ENCODE assay signal across 15 mouse cellular contexts in the genomic region with DNA sequence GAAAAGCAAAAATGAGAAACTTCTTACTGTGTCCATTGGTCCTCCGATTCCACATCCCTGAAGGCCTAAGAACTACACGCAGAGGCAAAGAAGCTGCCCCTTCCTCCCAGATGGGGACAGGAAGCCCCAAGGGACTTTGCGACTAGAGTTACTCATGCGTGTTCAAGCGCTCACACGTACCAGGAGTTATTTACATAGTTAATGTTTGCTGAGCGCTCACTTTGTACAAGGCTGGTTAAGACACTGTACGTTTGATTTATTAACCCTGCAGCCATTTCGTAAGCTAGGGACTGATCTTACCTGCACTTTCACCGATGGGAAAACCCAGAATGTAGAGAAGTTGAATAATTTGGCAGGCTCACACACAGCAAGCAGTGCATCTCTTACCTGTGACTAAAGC.
A peak's percentile ranks its signal among the peaks of the same experiment; 100 is the strongest.
DNase-seq lines count a peak whose midpoint lies in the region; ATAC-seq and TF ChIP-seq lines count a peak whose summit lies in the region.
"Had no signal": no experiment of that assay in that cellular context is flagged by ENCODE, and none has a peak within 500 bp of the region (broad histone marks: within the 10 kb centered on the region; RNA-seq: fewer than 3 reads in every experiment).

No protein-coding gene starts in this region.

- peak; percentile 27 for DNase-seq in retina, embryonic 14.5 days (ENCODE audit: low spot score)
- no peak for DNase-seq in retina, postnatal 1 day
- DNase-seq in kidney, postnatal 36 days, result peak; percentile 45 to 67
- no peak for DNase-seq in stomach, postnatal 0 days (ENCODE audit: low spot score)
- DNase-seq in B cell, adult 2 months, result no peak
- DNase-seq in thymus, postnatal 14 days, result no peak
- DNase-seq: cerebellum, adult 11-12 months; gastrocnemius, adult 2 months; heart, postnatal 4 days; thymus, postnatal 36 days had no signal

- peak; percentile 71 for ATAC-seq in intestine, embryonic 15.5 days
- ATAC-seq in intestine, postnatal 0 days, result no peak
- ATAC-seq in stomach, postnatal 0 days (ENCODE audit: low FRiP score, low TSS enrichment), result peak; percentile 73; the same call in 1 of the 2 replicates
- ATAC-seq: forebrain, embryonic 13.5 days had no signal

- no peaks in the 10 kb centered on the region for H3K9me3 ChIP-seq in intestine, embryonic 15.5 days
- H3K9me3 ChIP-seq in intestine, postnatal 0 days (ENCODE audit: control insufficient read depth), result no peaks in the 10 kb centered on the region
- no peaks in the 10 kb centered on the region for H3K9me3 ChIP-seq in stomach, postnatal 0 days (ENCODE audit: control insufficient read depth, low read length)
- H3K9me3 ChIP-seq: forebrain, embryonic 13.5 days; heart, embryonic 10.5 days had no signal

- no peak overlapping the region for H3K9ac ChIP-seq in intestine, embryonic 15.5 days
- H3K9ac ChIP-seq in intestine, postnatal 0 days (ENCODE audit: low read depth, low read length), result no peak overlapping the region
- no peak overlapping the region for H3K9ac ChIP-seq in stomach, postnatal 0 days (ENCODE audit: low read length)
- H3K9ac ChIP-seq: forebrain, embryonic 13.5 days had no signal

- no peaks in the 10 kb centered on the region for H3K27me3 ChIP-seq in intestine, embryonic 15.5 days (replicated peaks)
- no peaks in the 10 kb centered on the region for H3K27me3 ChIP-seq in intestine, postnatal 0 days (replicated peaks; ENCODE audit: control insufficient read depth, insufficient read depth, low read length)
- no peaks in the 10 kb centered on the region for H3K27me3 ChIP-seq in stomach, postnatal 0 days (ENCODE audit: control insufficient read depth, insufficient read depth, low read length)
- H3K27me3 ChIP-seq: forebrain, embryonic 13.5 days had no signal

- H3K4me3 ChIP-seq in intestine, embryonic 15.5 days (replicated peaks), result no peak overlapping the region
- H3K4me3 ChIP-seq in intestine, postnatal 0 days (ENCODE audit: low read depth, low read length), result no peak overlapping the region
- no peak overlapping the region for H3K4me3 ChIP-seq in stomach, postnatal 0 days (ENCODE audit: low read depth, low read length)
- H3K4me3 ChIP-seq: forebrain, embryonic 13.5 days; gastrocnemius, adult 2 months; heart, embryonic 10.5 days; midbrain, embryonic 10.5 days had no signal

- no peaks in the 10 kb centered on the region for H3K36me3 ChIP-seq in intestine, embryonic 15.5 days
- no peaks in the 10 kb centered on the region for H3K36me3 ChIP-seq in intestine, postnatal 0 days (ENCODE audit: control insufficient read depth, insufficient read depth)
- H3K36me3 ChIP-seq in stomach, postnatal 0 days (ENCODE audit: control insufficient read depth, insufficient read depth, low read length), result no peaks in the 10 kb centered on the region
- H3K36me3 ChIP-seq: heart, embryonic 10.5 days; midbrain, embryonic 10.5 days had no signal

- no peak for TF ChIP-seq EP300 in stomach, postnatal 0 days (optimal IDR thresholded peaks at IDR 0.05)

- H3K4me2 ChIP-seq in intestine, embryonic 15.5 days (replicated peaks), result no peak overlapping the region
- no peak overlapping the region for H3K4me2 ChIP-seq in intestine, postnatal 0 days (replicated peaks; ENCODE audit: low read depth)
- no peak overlapping the region for H3K4me2 ChIP-seq in stomach, postnatal 0 days (replicated peaks; ENCODE audit: low read depth)
- H3K4me2 ChIP-seq: forebrain, embryonic 13.5 days had no signal

- no peak overlapping the region for H3K27ac ChIP-seq in intestine, embryonic 15.5 days
- H3K27ac ChIP-seq in intestine, postnatal 0 days (ENCODE audit: low read depth, low read length), result no peak overlapping the region
- H3K27ac ChIP-seq in stomach, postnatal 0 days (replicated peaks), result no peak overlapping the region
- H3K27ac ChIP-seq: forebrain, embryonic 13.5 days; gastrocnemius, adult 2 months; heart, embryonic 10.5 days; midbrain, embryonic 10.5 days had no signal

- WGBS in intestine, embryonic 15.5 days, result 62% methylated on average over 10 of the region's 10 CpGs
- 39% methylated on average over 10 of the region's 10 CpGs for WGBS in intestine, postnatal 0 days
- WGBS in stomach, postnatal 0 days, result 49% methylated on average over 10 of the region's 10 CpGs

- H3K4me1 ChIP-seq in intestine, embryonic 15.5 days (replicated peaks), result no peaks in the 10 kb centered on the region
- H3K4me1 ChIP-seq in intestine, postnatal 0 days (replicated peaks; ENCODE audit: control insufficient read depth, insufficient read depth, low read length), result 0 out of 2 replicates have a peak, but pooled peaks cover 2% of the 10 kb centered on the region
- H3K4me1 ChIP-seq in stomach, postnatal 0 days (replicated peaks; ENCODE audit: control insufficient read depth, insufficient read depth), result no peaks in the 10 kb centered on the region

- TF ChIP-seq CTCF in intestine, postnatal 0 days (IDR thresholded peaks at IDR 0.05; ENCODE audit: low read depth), result no peak
- TF ChIP-seq CTCF in stomach, postnatal 0 days (IDR thresholded peaks at IDR 0.05; ENCODE audit: low read depth), result no peak

Comparison
In these comparisons a context has a peak if more than half of its experiments do, and no peak if none do; other contexts are left out.
1. DNase-seq: peak in retina, embryonic 14.5 days (single experiment) and kidney, postnatal 36 days (2 of 2); none in retina, postnatal 1 day (single experiment), stomach, postnatal 0 days (single experiment), B cell, adult 2 months (0 of 2) and thymus, postnatal 14 days (single experiment).